Comparison of ENCODE assay signal across 15 mouse cellular contexts in the genomic region with DNA sequence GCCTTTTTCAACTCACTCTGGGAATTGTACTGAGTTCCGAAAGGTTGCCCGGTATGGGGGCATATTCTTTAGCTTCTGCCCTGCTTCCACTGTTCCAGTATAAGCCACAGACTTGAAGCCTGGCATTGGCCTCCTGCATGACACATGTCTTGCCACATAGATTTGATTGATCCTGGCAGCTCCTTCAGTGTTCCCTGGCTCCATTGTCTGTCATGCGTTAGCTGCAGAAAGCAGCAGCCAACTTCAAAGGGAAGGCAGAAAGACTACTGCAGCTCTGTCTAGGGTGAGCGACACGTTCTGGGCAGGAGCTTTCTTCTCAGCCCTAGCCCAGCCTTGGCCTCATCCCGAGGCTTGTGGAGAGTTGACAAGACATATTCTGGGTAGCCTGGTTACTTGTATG. TPM values are rescaled to one million over a fixed set of nuclear protein-coding genes. Genes with fewer than 3 reads are reported as not detected.
A peak's percentile ranks its signal among the peaks of the same experiment; 100 is the strongest.
DNase-seq lines count a peak whose midpoint lies in the region; ATAC-seq and TF ChIP-seq lines count a peak whose summit lies in the region.
"Had no signal": no experiment of that assay in that cellular context is flagged by ENCODE, and none has a peak within 500 bp of the region (broad histone marks: within the 10 kb centered on the region; RNA-seq: fewer than 3 reads in every experiment).

No protein-coding gene starts in this region.

- no peaks in the 10 kb centered on the region for H3K27me3 ChIP-seq in stomach, embryonic 16.5 days (ENCODE audit: control insufficient read depth, insufficient read depth, low read length)
- H3K27me3 ChIP-seq: embryonic facial prominence, embryonic 12.5 days; limb, embryonic 13.5 days; neural tube, embryonic 13.5 days had no signal

- 0 out of 2 replicates have a peak overlapping the region, but pooled peaks have one; percentile 7 for H3K27ac ChIP-seq in layer of hippocampus, adult 2 months
- H3K27ac ChIP-seq in stomach, embryonic 16.5 days (ENCODE audit: low read length), result no peak overlapping the region; the same call in 1 of the 2 replicates
- H3K27ac ChIP-seq: embryonic facial prominence, embryonic 12.5 days; neural tube, embryonic 13.5 days had no signal

- H3K4me3 ChIP-seq in layer of hippocampus, adult 2 months, result no peak overlapping the region
- H3K4me3 ChIP-seq in stomach, embryonic 16.5 days (replicated peaks; ENCODE audit: low read length), result no peak overlapping the region
- H3K4me3 ChIP-seq: embryonic facial prominence, embryonic 12.5 days; limb, embryonic 13.5 days; neural tube, embryonic 13.5 days had no signal

- no peak overlapping the region for H3K4me2 ChIP-seq in stomach, embryonic 16.5 days (ENCODE audit: low read depth, low read length)
- H3K4me2 ChIP-seq: embryonic facial prominence, embryonic 12.5 days; heart, embryonic 11.5 days; limb, embryonic 13.5 days; neural tube, embryonic 13.5 days had no signal

- no peaks in the 10 kb centered on the region for H3K4me1 ChIP-seq in stomach, embryonic 16.5 days (ENCODE audit: control insufficient read depth, insufficient read depth, low read length)

- ATAC-seq in stomach, embryonic 16.5 days (ENCODE audit: insufficient read depth, low FRiP score), result no peak

- DNase-seq in adrenal gland, postnatal 10 days, result peak; percentile 44
- no peak for DNase-seq in adrenal gland, postnatal 25 days
- no peak for DNase-seq in layer of hippocampus, adult 2 months (ENCODE audit: low spot score in 2 of 2)
- no peak for DNase-seq in layer of hippocampus, adult 11-12 months (ENCODE audit: low spot score)
- peak; percentile 62 for DNase-seq in gonadal fat pad, adult 2 months (ENCODE audit: low read depth)
- no peak for DNase-seq in spleen, postnatal 14 days (ENCODE audit: low spot score in 2 of 2)
- DNase-seq in layer of hippocampus, adult 8-10 months (ENCODE audit: low spot score in 2 of 2), result no peak
- DNase-seq: cerebellum, adult 8-10 months; kidney, adult 18-20 months; layer of hippocampus, adult 9-11 months had no signal

- no peak for TF ChIP-seq CTCF in layer of hippocampus, adult 2 months (conservative IDR thresholded peaks at IDR 0.05)

- WGBS in stomach, embryonic 16.5 days, result 69% methylated on average over 6 of the region's 6 CpGs

- H3K9me3 ChIP-seq in stomach, embryonic 16.5 days (replicated peaks; ENCODE audit: control insufficient read depth, low read length), result no peaks in the 10 kb centered on the region
- H3K9me3 ChIP-seq: embryonic facial prominence, embryonic 12.5 days; limb, embryonic 13.5 days; neural tube, embryonic 13.5 days had no signal

- H3K9ac ChIP-seq in stomach, embryonic 16.5 days (ENCODE audit: low read length), result 0 out of 2 replicates have a peak overlapping the region, but pooled peaks have one; percentile 5
- H3K9ac ChIP-seq: embryonic facial prominence, embryonic 12.5 days; limb, embryonic 13.5 days; neural tube, embryonic 13.5 days had no signal

- H3K36me3 ChIP-seq in stomach, embryonic 16.5 days (ENCODE audit: control insufficient read depth, insufficient read depth, low read length), result no peaks in the 10 kb centered on the region
- H3K36me3 ChIP-seq: embryonic facial prominence, embryonic 12.5 days; limb, embryonic 13.5 days; neural tube, embryonic 13.5 days had no signal

RNA-seq across cellular contexts. Expression of a gene that starts 52.2 kb away (rescaled TPM):
- total RNA-seq in adrenal gland, postnatal 10 days (2021), result 100 to 1,000 TPM in 1 of 2 experiments, 10 to 100 TPM in 1; 92.2 to 104 TPM
- 112 and 144 TPM in 2 replicates for total RNA-seq in adrenal gland, postnatal 25 days (2021)
- 100 to 1,000 TPM; 118 to 119 TPM for total RNA-seq in layer of hippocampus, adult 2 months (2021)
- polyA plus RNA-seq in gonadal fat pad, adult 2 months (2012; rRNA removed), result 12.4 and 21.3 TPM in 2 replicates
- polyA plus RNA-seq in stomach, embryonic 16.5 days (2015; fragmentation: Nextera tagmentation; extraction: Ambion mirVana), result 94.1 and 101 TPM in 2 replicates
- 100 to 1,000 TPM; 101 to 108 (median 106) TPM for total RNA-seq in layer of hippocampus, adult 8-10 months (2022)

Comparison
In these comparisons a context has a peak if more than half of its experiments do, and no peak if none do; other contexts are left out.
1. DNase-seq: peak in adrenal gland, postnatal 10 days (single experiment) and gonadal fat pad, adult 2 months (single experiment); none in adrenal gland, postnatal 25 days (single experiment), layer of hippocampus, adult 2 months (0 of 2), layer of hippocampus, adult 11-12 months (single experiment), spleen, postnatal 14 days (0 of 2) and layer of hippocampus, adult 8-10 months (0 of 2).